Mouse (Mus musculus) neural tube, embryonic 13.5 days (tissue): ENCODE measurements around the gene Vmn1r214. TPM values are rescaled to one million over a fixed set of nuclear protein-coding genes. Genes with fewer than 3 reads are reported as not detected.

Experiments
- polyA plus RNA-seq: library from polyadenylated mRNA; unstranded; fragments of >200 nt; fragmentation: Nextera tagmentation; extraction: Ambion mirVana; gene quantifications from 2 replicates; pipeline ENCODE4 v1.2.1, GENCODE M21; 2015

Gene Vmn1r214
- polyA plus RNA-seq, 1 experiment from 2014 or later: not detected

Other genes with a start within 250 kb of the Vmn1r214 start
- gene Vmn1r209, start 220.7 kb upstream of the Vmn1r214 start, polyA plus RNA-seq: not detected in 2 replicates
- gene Vmn1r210, start 199.1 kb upstream of the Vmn1r214 start, polyA plus RNA-seq: not detected in 2 replicates
- not detected in 2 replicates for gene Vmn1r211, start 172.9 kb upstream of the Vmn1r214 start, polyA plus RNA-seq
- gene Vmn1r212, start 146.2 kb upstream of the Vmn1r214 start, polyA plus RNA-seq: not detected in 2 replicates
- not detected in 2 replicates for gene Vmn1r213, start 22.8 kb upstream of the Vmn1r214 start, polyA plus RNA-seq
- gene Vmn1r215, start 37.6 kb downstream of the Vmn1r214 start, polyA plus RNA-seq: not detected in 2 replicates
- gene Vmn1r217, start 87.8 kb downstream of the Vmn1r214 start, polyA plus RNA-seq: not detected in 2 replicates
- gene Vmn1r218, start 102.7 kb downstream of the Vmn1r214 start, polyA plus RNA-seq: not detected in 2 replicates
- gene Vmn1r219, start 128.9 kb downstream of the Vmn1r214 start, polyA plus RNA-seq: not detected in 2 replicates
- gene Vmn1r220, start 157.6 kb downstream of the Vmn1r214 start, polyA plus RNA-seq: not detected in 2 replicates
- gene Vmn1r221, start 183.7 kb downstream of the Vmn1r214 start, polyA plus RNA-seq: not detected in 2 replicates
- gene Vmn1r222, start 205.5 kb downstream of the Vmn1r214 start, polyA plus RNA-seq: not detected in 2 replicates
- not detected in 2 replicates for gene Vmn1r223, start 216.7 kb downstream of the Vmn1r214 start, polyA plus RNA-seq